Mouse (Mus musculus) gonadal fat pad, adult 2 months (tissue): Measurements from ENCODE around the gene Sars. TPM values are rescaled to one million over a fixed set of nuclear protein-coding genes. Genes with fewer than 3 reads are reported as not detected.

Experiments
- DNase-seq: peaks from one replicate; pipeline ENCODE4 v3.0.0-alpha.2; 2012; ENCODE audit warnings: low read depth
- polyA plus RNA-seq: library from polyadenylated mRNA; depleted of rRNA; stranded (reverse); fragments of >200 nt; gene quantifications from 2 replicates; pipeline ENCODE4 v1.2.3, GENCODE M21; 2012; rRNA removed

Sars gene
- polyA plus RNA-seq = 55.8 and 63.1 TPM in 2 replicates

DNA sequence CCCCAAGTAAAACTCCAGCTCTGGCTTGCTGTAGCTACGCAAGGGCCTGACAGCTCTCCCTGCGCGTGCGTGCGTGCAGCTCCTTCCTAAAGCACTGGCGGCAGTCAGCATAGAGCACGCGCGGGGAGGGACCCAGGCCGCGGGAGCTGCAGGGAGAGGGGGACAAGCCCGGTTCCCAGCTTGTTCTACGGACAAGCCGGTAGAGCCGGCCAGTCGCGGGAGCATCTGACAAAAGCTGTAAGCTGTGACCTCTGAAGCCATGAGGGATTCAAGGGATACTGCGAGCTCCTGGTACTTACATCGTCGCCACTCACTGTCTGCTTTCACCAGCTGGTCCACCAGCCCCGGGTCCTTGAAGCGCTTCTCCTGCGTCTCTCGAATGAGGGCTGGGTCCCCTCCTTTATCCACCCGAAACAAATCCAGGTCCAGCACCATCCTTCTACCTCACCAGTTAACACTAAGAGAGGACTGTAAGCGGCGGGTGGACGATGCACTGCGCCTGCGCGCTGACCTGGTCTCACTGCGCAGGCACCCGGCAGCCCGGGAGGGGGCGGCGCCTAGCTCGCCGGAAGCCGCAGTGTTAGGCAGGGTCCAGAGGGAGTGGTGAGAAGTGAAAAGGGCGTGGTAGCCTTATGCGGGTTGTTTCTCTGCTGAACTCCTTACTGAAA is at the start of gene Sars:
TSS of gene Sars (minus strand) at position 512 of the 668 bp plus-strand sequence.
- no peak for DNase-seq

DNA sequence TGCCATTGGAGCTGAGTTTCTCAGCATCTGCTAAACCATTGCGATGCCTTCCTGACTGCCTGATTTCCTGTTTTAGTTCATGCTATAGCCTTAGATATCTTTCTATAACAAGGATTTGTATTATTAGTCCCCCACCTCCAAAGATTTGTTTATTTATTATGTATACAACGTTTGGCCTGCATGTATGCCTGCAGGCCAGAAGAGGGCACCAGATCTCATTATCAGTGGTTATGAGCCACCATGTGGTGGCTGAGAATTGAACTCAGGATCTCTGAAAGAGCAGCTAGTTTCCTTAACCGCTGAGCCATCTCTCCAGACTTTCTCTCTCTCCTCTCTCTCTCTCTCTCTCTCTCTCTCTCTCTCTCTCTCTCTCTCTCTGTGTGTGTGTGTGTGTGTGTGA is 45.0 kb upstream of the Sars start:
- no peak for DNase-seq

DNA sequence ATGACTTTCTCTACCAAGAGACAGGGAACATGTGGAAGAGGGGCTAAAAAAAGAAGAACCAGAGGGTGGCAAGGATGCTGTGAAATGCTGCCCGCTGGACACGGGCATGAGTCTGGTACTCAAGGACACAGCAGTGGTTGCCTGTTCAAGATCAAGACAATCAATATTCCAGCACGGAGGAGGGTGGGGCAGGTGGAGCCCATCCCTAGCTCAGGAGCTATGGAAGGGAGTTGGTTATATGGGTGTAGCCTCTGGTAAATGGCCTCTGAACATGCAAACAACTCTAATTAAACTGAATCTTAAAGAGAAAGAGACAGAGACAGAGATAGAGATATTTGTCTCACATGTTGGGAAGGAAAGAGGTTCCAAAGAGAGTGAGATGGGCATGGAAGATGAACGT is 39.7 kb upstream of the Sars start:
- no peak for DNase-seq

DNA sequence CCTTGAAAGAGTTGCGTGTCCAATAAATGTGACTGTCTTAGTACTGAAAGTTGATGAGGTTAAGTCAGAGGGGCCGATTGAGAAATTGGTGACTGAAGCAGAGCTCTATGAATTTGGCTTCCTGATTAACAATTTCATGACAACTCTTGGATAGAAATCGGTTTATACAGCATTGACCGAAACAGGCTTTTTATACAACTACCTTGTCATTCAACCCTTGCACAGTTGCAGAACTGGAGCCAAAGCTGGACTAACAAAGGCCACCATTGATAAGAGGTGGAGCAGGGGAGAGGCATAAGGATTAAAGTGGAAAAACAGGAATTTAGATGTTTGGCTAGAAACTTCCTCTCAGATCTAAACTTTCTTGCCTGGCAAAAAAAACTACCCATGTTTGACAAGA is 33.8 kb upstream of the Sars start:
- DNase-seq = no peak

DNA sequence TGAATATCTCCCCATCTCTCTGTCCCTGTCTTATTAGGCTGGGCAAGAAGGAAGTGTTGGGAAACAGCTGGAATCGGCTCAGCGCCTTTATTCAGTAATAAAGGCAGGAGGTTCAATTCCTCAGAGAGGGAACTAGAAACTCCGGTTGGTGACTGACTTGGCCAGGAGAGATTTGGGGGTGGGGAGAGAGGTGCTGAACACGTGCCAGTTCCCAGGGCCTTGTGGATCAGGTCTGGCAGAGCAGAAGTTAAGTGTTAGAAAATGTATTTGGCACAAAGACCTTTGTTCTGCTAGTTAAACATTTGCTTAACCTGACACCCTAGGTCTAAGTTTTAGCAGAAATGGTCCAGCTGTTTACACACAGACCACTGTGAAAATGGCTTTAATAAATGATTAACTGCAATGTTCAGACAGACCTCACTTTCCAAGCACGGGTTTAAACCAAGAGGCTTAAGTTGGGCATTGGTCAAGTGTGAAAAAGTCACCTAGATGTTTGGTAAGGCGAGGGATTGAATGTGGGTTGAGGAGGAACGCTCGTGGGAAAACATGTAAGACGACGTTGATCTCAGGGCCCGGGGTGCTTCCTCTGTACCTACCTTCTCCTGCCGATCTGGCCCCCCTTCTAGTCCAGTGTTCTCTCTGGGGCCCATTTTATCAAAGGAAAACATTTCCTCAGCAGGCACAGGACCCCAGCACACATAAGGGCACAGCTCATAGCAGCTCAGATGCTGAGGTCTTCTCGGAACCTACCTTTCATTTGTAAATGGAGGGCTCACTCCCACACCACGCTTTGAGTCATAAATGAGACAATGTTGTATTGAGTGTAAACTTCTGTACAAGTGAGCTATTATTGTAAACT is 32.0 kb upstream of the Sars start:
- DNase-seq = peak; percentile 98

DNA sequence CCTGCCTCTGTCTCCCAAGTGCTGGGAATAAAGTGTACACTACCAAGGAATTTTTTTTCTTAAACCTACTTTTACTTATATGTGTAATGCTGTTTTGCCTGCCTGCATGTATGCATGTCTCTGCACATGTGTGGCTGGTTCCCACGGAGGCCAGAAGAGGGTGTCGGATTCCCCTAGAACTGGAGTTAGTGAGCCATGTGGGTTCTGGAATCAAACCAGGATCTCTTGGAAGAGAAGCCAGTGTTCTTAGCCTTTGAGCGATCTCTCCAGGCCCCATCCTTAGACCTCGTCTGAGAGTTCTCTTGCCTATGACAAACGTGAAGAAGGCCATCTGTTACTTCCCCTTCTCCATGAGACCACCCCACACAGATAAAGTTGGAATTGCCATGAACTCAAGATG is 30.5 kb upstream of the Sars start:
- no peak for DNase-seq

DNA sequence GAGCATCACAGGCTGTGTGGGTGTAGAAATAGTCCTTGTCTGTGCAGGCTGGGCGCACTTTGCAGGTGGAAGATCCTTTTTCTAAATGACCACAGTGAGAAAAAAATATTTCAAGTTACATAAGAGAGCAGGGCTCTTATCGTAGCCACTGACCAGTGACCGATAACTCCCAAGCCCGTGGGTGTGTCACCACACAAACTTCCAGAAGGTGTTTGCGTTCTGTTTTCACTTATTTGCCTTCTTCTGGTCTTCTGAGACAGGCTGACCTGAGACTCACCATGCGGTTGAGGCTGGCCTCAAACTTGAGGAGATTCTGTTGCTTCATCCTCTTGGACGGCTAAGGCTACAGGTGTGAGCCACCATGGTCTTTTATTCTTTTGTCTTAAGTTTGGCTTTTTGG is 30.0 kb upstream of the Sars start:
- DNase-seq = no peak

DNA sequence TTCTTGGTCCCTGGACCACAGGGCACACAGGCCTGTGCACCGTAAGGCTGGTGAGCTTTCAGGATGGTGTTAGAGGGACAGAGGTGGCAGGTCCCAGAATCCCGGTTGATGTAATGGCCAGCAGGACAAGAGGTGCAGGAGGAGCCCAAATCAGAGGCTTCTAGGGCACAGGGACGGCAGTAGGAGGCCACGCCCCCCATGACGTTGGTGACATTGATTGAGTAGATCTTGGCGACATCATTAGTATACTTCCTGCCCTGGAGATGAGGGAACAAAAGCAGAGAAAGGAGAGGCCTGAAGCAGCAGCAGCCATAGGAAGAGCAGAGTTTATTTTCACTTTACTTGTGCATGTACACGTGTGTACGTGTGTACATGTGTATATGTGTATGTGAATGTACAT is 22.8 kb upstream of the Sars start:
- DNase-seq = no peak

DNA sequence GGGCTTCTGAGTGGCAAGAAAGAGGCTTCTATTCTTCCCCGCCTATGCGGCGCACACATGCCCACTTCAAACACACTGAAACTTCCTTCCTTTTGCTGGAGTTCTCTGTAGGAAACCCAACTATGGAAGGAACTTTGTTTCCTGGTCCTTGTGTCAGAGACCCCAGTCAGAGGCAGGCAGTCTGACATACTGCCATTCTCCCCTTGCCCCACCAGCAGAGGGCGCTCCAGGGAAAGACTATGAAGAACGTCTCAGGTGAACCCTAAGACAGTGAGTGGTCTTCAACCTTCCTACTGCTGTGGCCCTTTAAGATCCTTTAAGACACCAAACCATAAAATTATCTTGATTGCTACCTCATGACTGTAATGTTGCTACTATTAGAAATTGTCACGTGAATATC is 21.4 kb upstream of the Sars start:
- no peak for DNase-seq

DNA sequence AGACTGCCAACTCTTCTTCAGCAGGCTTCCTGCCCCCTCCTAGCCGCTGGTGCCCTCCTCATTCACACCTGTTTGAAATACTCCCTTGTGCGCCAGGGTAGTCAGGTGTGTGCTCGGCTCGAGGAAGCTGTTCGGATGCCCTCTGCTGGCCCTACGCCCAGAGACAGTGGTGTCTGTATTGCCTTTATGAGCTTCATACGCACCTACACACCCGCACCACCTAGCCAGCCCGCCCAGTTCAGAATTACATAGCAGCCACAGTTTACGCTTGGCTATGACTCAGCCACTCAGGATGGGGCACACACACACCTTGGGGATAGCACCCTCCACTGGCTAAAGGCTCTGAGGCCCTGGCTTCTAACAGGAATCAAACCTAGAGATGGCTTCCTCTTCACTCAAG is 13.9 kb upstream of the Sars start:
- DNase-seq = no peak

DNA sequence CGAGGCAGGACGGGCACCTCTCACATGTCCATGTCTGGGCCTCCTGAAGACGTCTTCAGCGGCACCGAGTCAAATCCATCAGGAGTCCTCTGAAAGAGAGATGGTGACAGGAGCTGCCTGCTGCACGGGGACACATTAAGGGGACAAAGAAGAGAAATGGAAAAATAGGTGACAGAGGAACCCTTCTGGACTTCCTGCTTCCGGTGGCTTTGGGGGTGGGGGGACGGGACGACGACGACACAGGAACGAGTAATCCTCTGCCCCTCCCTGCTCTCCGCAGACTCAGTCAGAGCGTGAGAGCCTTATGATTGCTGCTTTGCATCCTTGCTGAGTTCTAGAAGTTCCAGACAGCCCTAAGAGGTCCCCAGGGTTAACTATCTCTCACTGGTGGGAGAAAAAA is 13.4 kb upstream of the Sars start:
- no peak for DNase-seq

DNA sequence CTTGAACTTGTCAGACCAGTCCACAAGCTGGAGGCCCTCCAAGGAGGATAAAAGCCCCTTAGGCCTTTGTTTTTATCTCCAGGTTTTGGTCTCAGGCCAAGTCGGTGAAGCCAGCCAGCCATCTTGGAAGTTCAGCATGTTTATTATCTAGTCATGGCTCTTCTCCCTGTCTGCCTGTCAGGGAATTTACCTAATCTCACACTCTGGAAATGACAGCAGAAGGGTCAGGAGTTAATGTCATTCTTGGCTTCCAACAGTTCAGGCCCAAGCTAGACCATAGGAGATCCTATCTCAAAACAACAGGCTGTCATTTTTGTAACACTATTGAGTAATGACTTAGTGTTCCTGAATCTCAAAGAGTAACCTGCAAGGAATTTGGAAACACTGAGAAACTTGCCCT is 9.2 kb upstream of the Sars start:
- DNase-seq = peak; percentile 93

DNA sequence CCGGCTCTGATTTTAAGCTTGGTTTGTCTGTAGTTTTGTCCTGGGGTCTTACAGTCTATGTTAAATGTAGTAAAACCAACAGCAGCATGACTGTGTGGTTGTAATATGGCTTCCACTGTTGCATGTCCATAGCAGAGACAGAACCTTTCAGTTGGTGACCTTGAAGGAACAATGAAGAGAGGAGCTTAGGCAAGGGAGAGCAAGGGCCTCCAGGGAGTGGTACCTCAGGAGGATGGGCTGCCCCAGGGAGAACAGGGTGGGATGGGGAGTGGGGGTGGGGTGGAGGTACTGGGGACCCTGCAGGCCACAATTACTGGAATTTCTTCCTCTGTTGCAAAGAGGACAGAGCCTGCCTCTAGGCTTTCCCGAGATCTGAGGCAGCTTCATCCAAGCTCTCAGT is 7.0 kb upstream of the Sars start:
- no peak for DNase-seq

DNA sequence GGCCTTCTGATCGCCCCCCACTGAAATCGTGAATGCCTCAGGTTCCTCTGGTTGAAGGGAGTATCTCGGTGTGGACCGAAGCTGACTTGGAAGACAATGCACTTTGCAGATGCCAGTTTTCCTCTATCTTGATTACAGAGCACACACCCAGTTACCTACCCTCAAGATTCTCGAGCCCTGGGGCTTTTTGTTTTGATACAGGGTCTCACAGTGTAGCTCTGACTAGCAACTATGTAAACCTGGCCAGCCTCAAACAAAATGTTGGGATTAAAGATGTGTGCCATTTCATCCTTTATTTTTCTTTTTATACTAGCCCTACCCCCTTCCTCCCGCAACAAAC is 327 bp upstream of the Sars start:
- DNase-seq = no peak

DNA sequence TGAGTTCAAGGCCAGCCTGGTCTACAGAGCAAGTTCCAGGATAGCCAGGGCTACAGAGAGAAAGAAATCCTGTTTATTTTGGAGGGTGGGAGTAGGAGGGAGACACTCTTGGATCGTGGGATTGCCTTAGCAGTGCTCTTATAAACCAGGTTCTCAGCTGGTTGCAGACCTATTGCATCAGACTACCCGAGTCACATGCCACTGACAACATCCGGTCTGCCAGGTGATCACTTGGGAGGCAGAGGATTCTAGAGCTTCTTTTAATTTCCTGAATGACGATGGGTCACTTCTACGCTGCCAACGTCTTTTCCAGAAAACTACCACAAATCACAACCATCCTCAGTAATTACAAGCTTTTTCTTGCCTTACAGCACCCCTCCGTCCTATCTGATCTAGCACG is 980 bp downstream of the Sars start:
- DNase-seq = no peak

DNA sequence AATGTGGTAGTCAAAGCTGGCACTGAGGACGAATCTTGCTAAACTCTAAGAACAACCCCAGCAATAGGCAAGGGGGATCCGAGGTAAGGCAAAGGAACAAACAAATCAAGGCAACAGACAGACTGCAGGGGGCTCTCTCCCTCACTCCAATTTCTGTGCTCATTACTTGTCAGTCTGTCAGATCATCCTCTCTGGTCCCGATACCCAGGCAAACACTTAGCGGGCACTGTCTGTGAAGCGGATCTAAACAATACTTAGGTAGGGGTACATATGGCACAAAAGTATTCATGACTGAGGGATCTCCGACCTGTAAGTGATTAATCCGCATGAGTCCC is 8.7 kb downstream of the Sars start:
- DNase-seq = no peak

DNA sequence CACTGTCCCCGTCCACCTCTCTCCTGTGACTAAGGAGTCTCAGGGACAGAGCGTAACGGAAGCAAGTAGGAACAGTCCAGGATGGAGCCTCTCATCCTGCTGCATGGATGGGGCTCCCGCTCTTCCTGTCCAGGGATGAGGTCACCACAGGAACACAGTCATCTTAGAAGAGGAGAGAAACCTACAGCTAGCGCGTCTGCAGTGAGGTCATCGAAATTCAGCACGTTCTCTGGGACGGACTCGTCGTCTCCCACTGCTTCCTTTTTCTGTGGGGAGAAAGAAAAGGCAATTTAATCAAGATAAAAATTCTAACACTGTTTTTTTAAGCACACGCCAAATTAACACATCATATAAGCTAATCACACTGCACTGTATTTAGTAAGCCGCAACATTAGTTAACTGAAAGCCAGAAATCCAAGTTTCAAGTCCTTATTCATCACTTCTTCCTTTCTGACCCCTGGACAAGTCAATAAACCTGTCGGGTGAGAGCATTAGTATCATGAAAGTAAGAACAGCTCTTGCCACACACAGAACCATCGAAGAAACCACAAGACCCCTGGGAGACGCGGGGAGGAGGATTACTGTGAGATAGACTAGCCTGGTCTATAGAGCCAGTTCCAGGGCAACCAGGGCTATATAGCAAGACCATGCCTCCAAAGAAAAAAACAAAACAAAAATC is 9.2 kb downstream of the Sars start:
- no peak for DNase-seq

DNA sequence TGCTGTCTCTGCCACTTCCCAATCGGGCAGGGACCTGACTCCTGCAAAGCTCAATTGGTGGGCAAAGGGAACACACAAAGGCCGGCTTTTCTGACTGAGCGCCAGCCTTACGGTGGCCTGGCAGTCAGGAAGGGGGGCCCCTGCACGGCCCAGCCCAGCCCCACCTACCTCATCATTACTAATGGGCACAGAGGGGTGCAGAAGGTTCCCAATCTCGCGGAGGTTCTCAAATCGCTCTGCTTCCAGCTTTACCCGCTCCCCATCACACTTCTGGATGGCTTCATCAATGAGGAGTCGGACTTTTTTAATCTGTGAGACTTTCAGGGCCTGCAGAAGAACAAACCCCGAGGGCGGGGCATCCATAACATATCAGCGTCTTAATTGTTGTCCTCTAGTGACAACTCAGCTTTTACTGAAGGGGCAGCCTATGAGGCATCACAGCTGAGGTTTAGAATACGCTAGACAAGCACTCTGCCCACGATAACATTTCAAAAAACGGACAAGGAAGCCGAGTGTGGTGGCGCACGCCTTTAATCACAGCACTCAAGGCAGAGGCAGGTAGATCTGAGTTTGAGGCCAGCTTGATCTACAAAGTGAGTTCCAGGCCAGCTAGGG is 11.0 kb downstream of the Sars start:
- DNase-seq = no peak

DNA sequence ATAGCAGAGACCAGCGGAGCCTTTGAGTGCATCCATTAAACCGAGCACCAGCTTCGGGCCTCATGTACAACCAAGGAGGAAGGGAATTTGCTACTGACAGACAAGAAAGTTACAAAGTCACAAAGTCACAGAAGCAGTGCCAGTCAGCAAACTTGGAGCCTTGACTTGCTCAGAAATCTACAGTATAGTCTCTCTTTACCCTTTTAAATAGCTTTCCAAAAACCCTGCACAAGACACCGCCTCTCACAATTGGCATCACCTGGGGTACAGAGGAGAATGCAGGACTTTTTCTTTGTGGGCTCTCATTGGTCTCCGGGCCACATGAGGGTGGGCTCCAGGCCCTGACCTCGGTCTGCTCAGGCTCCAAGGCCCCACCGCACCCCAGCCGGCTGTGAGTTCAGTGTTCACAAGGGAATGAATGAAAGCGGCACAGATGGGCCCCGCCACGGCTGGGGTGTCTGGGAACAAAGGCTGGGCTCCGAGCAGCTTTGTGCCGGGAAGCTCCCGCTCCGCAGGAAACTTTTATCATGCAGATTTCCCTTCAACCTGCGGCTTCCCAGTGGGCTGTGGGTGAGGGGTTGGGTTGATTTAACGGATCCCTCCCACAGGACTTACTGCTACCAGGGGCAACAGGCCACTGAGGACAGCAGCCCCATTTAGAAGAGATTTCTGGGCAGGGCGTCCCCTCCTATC is 11.7 kb downstream of the Sars start:
- no peak for DNase-seq

DNA sequence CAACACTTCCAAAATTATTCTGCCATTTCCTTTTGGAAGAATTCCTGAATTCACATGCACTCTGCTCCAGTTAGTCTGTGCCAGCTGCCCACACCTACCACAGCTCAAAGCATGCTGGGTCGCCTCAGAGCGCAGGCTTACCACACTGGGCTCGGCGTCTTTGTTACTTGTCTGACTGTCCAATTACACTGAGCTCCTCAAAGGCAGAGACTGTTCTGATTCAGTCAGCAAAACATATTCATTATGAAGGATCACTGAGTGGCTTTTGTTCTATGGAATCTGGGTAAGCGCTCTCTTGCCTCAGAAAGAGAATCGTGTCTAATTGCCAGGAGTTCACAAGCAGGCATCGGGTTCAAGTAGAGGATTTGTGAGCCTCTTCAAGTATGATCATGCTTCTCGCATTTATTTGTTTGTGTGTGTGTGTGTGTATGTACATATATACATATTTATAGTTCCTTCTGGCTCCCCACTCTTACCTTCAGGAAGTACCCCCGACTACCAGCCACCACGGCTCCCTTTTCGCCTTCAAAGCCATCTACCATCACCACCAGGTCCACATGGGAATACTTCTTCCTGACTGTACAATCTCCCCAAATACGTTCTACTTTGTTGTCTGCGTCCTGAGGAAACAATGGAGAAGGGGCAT is 12.3 kb downstream of the Sars start:
- no peak for DNase-seq

DNA sequence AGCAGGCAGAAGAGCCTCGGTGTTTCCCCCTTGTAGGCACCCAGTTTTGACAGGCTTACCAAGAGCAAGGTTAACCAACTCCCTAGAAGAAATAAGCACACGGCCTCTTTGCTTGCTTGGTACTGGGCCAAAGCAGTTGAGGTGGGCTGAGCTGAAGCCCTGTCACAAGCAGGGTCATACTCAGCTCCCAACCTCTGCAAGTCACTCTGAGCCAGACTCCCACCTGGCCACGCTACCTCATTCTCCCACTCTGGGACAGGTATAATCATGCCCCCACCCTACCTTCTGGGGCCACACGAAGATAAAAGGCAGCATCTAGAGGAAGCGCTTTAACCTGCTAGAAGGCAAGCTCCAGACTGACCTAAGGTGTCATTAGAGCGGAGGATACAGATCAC is 19.4 kb downstream of the Sars start:
- DNase-seq = no peak
